Comparison of ENCODE assay signal across 8 mouse cellular contexts in the genomic region with DNA sequence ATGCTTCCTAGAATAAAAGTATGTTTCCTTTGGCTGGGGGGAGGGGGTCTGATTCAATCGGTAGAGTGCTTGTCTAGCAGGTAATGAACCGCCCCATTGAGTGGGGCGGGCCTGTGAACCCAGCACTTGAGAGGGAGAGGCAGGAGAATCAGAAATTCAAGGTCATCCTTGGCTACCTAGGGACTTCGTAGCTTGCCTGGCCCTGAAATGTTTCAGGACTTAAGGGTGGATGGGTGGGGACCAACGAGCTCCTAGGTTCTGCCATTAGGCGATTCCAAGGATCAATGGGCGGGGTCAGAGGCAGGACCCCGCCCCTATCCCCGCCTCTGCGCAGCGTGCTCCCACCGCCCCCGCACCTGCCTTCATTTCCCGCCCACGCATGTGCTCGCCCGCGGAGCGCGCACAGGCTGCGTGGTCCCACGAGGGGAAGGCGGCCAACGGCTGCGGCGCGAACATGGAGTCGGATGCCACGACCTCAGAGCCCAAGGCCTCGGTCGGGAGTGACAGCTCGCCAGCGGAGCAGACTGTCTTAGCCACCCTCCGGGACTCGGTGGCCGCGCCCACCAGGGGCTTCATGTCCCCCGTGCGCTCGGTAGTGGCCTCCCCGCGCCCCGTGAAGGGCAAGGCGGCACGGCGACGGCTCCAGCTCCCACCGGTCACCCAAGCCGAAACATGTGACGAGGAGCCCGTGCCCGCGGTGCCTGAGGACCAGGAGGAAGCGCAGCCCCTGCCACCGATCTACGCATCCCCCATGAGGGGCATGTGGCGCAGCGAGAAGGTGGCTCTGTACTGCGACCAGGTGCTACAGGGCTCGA. TPM values are rescaled to one million over a fixed set of nuclear protein-coding genes. Genes with fewer than 3 reads are reported as not detected.
DNase-seq lines count a peak whose midpoint lies in the region; ATAC-seq and TF ChIP-seq lines count a peak whose summit lies in the region.

Gene Shcbp1l, plus strand, starts transcription at position 393 of the 815 bp plus-strand sequence.

- peak within 1 kb of the TSS; percentile 62 for H3K9ac ChIP-seq in kidney, embryonic 14.5 days (ENCODE audit: low read depth, low read length)
- peak within 1 kb of the TSS; percentile 48 for H3K9ac ChIP-seq in limb, embryonic 14.5 days (ENCODE audit: low read depth, low read length, severe bottlenecking)
- peak within 1 kb of the TSS; percentile 81 for H3K9ac ChIP-seq in midbrain, embryonic 16.5 days (ENCODE audit: low read depth, low read length)

- TF ChIP-seq CTCF in embryonic fibroblast, embryonic 13.5 days (IDR thresholded peaks at IDR 0.05; ENCODE audit: borderline replicate concordance, insufficient read depth, low read length) = no peak

- peak; percentile 35; the same call in 1 of the 2 replicates for TF ChIP-seq POLR2A in embryonic fibroblast, embryonic 13.5 days (IDR thresholded peaks at IDR 0.05; ENCODE audit: low read depth, low read length)
- TF ChIP-seq POLR2A in limb, embryonic 14.5 days (IDR thresholded peaks at IDR 0.05; ENCODE audit: borderline replicate concordance, extremely low read depth, insufficient read depth, insufficient read length) = no peak

- peak within 1 kb of the TSS; percentile 99 for H3K4me2 ChIP-seq in kidney, embryonic 14.5 days (replicated peaks; ENCODE audit: low read depth, low read length)
- H3K4me2 ChIP-seq in limb, embryonic 14.5 days (replicated peaks; ENCODE audit: low read depth, low read length, severe bottlenecking) = peak within 1 kb of the TSS; percentile 96
- peak within 1 kb of the TSS; percentile 92 for H3K4me2 ChIP-seq in midbrain, embryonic 16.5 days (ENCODE audit: low read length)

- peak; percentile 27 to 36 for DNase-seq in urinary bladder, adult 18-20 months (ENCODE audit: low spot score in 2 of 2)
- no peak for DNase-seq in urinary bladder, postnatal 10 days (ENCODE audit: low spot score)
- peak; percentile 15 to 24 for DNase-seq in heart, adult 9 months (ENCODE audit: low spot score in 2 of 2)
- peak; percentile 80 for DNase-seq in limb, embryonic 14.5 days (ENCODE audit: low spot score)
- DNase-seq in spleen, postnatal 36 days (ENCODE audit: low spot score in 2 of 2) = peak; percentile 73 to 81

- H3K36me3 ChIP-seq in kidney, embryonic 14.5 days (ENCODE audit: control insufficient read depth, insufficient read depth, low read length) = no peaks in the 10 kb centered on the region
- no peaks in the 10 kb centered on the region for H3K36me3 ChIP-seq in limb, embryonic 14.5 days (ENCODE audit: control insufficient read depth, insufficient read depth, low read length)
- no peaks in the 10 kb centered on the region for H3K36me3 ChIP-seq in midbrain, embryonic 16.5 days (ENCODE audit: control insufficient read depth, insufficient read depth, low read length)

- H3K9me3 ChIP-seq in kidney, embryonic 14.5 days (ENCODE audit: control insufficient read depth, low read length) = no peaks in the 10 kb centered on the region
- H3K9me3 ChIP-seq in limb, embryonic 14.5 days (ENCODE audit: control insufficient read depth, low read length) = no peaks in the 10 kb centered on the region
- no peaks in the 10 kb centered on the region for H3K9me3 ChIP-seq in midbrain, embryonic 16.5 days (replicated peaks; ENCODE audit: control insufficient read depth, low read length, poor library complexity, severe bottlenecking)

- peak; percentile 88 for ATAC-seq in kidney, embryonic 14.5 days (ENCODE audit: low FRiP score, low TSS enrichment)
- peak; percentile 87 for ATAC-seq in limb, embryonic 14.5 days (ENCODE audit: low FRiP score, low read depth)
- peak; percentile 93 for ATAC-seq in midbrain, embryonic 16.5 days

- H3K27me3 ChIP-seq in kidney, embryonic 14.5 days (ENCODE audit: control insufficient read depth, insufficient read depth, low read length) = peaks cover 4% of the 10 kb centered on the region
- peaks cover 16% of the 10 kb centered on the region; the same call in 1 of the 2 replicates for H3K27me3 ChIP-seq in limb, embryonic 14.5 days (ENCODE audit: control insufficient read depth, insufficient read depth, low read length)
- no peaks in the 10 kb centered on the region for H3K27me3 ChIP-seq in midbrain, embryonic 16.5 days (ENCODE audit: control insufficient read depth, insufficient read depth, low read depth, low read length)

- WGBS in kidney, embryonic 14.5 days = 2% methylated on average over 60 of the region's 60 CpGs
- 2% methylated on average over 42 of the region's 60 CpGs for WGBS in limb, embryonic 14.5 days
- 2% methylated on average over 55 of the region's 60 CpGs for whole genome bisulfite sequencing in midbrain, embryonic 16.5 days

- no peak within 1 kb of the TSS for H3K27ac ChIP-seq in embryonic fibroblast, embryonic 13.5 days (ENCODE audit: insufficient read depth, low read length)
- no peak within 1 kb of the TSS for H3K27ac ChIP-seq in kidney, embryonic 14.5 days (ENCODE audit: low read depth, low read length)
- no peak within 1 kb of the TSS for H3K27ac ChIP-seq in limb, embryonic 14.5 days (replicated peaks; ENCODE audit: low read depth, low read length)
- H3K27ac ChIP-seq in midbrain, embryonic 16.5 days (ENCODE audit: low read length) = peak within 1 kb of the TSS; percentile 22; the same call in 1 of the 2 replicates

- H3K4me3 ChIP-seq in embryonic fibroblast, embryonic 13.5 days (ENCODE audit: insufficient read depth, low read length) = peak within 1 kb of the TSS; percentile 53
- H3K4me3 ChIP-seq in kidney, embryonic 14.5 days (ENCODE audit: low read length) = peak within 1 kb of the TSS; percentile 54
- H3K4me3 ChIP-seq in limb, embryonic 14.5 days (replicated peaks; ENCODE audit: low read length) = peak within 1 kb of the TSS; percentile 42
- H3K4me3 ChIP-seq in midbrain, embryonic 16.5 days (ENCODE audit: low read depth, low read length) = peak within 1 kb of the TSS; percentile 62

- peaks cover 3% of the 10 kb centered on the region; the same call in 1 of the 2 replicates for H3K4me1 ChIP-seq in embryonic fibroblast, embryonic 13.5 days (ENCODE audit: control insufficient read depth, insufficient read depth, low read length)
- H3K4me1 ChIP-seq in kidney, embryonic 14.5 days (ENCODE audit: control insufficient read depth, insufficient read depth, low read length) = peaks cover 3% of the 10 kb centered on the region; the same call in 1 of the 2 replicates
- peaks cover 7% of the 10 kb centered on the region; the same call in 1 of the 2 replicates for H3K4me1 ChIP-seq in limb, embryonic 14.5 days (ENCODE audit: control insufficient read depth, insufficient read depth, low read length)
- H3K4me1 ChIP-seq in midbrain, embryonic 16.5 days (ENCODE audit: control insufficient read depth, insufficient read depth, low read length) = peaks cover 3% of the 10 kb centered on the region; the same call in 1 of the 2 replicates

RNA-seq across cellular contexts. Expression of gene Shcbp1l, which starts in this region (rescaled TPM):
- polyA plus RNA-seq in embryonic fibroblast, embryonic 13.5 days (2011; ENCODE audit: insufficient read length, low read depth, missing spikeins) = not detected in 2 replicates
- polyA plus RNA-seq in kidney, embryonic 14.5 days (2014; fragmentation: Nextera tagmentation; extraction: Ambion mirVana) = 0.58 and 0.71 TPM in 2 replicates
- 0.59 and 1.5 TPM in 2 replicates for polyA plus RNA-seq in limb, embryonic 14.5 days (2012; rRNA removed)
- 0.17 and 0.32 TPM in 2 replicates for polyA plus RNA-seq in limb, embryonic 14.5 days (2014; fragmentation: Nextera tagmentation; extraction: Ambion mirVana)
- polyA plus RNA-seq in midbrain, embryonic 16.5 days (2015; fragmentation: Nextera tagmentation; extraction: Ambion mirVana) = 0.46 and 0.72 TPM in 2 replicates

Comparison
In these comparisons a context has a peak if more than half of its experiments do, and no peak if none do; other contexts are left out.
1. Peak in ATAC-seq, H3K4me3 ChIP-seq, H3K9ac ChIP-seq and H3K4me2 ChIP-seq in kidney, embryonic 14.5 days; RNA of the gene not detected or under 1 TPM.
2. Peak in ATAC-seq, H3K4me3 ChIP-seq, H3K27ac ChIP-seq, H3K9ac ChIP-seq and H3K4me2 ChIP-seq in midbrain, embryonic 16.5 days; RNA of the gene not detected or under 1 TPM.